Mouse (Mus musculus) spleen, adult 2 months (tissue): ENCODE data around the gene Mcur1. TPM values are rescaled to one million over a fixed set of nuclear protein-coding genes. Genes with fewer than 3 reads are reported as not detected.

Experiments used
- DNase-seq, 2 experiments: peaks; one replicate each; pipeline versions ENCODE4 v3.0.0 to v3.0.0-alpha.2; 2012 to 2021; ENCODE audit warnings: low spot score in 2 of 2, low read depth in 1 of 2
- H3K27ac ChIP-seq: fragments of 200-500 bp; 2 replicates; pipeline ENCODE4 v1.5.1; 2012; ENCODE audit warnings: low read length, inconsistent platforms; ENCODE audit not compliant: insufficient read depth
- H3K27me3 ChIP-seq: fragments of 200-500 bp; 2 replicates; pipeline ENCODE4 v1.6.1; 2012; ENCODE audit warnings: mild to moderate bottlenecking, moderate library complexity, low read length, inconsistent platforms; ENCODE audit not compliant: control insufficient read depth, insufficient read depth
- H3K36me3 ChIP-seq: fragments of 200-500 bp; 2 replicates; pipeline ENCODE4 v1.6.1; 2012; ENCODE audit warnings: mild to moderate bottlenecking, low read length, inconsistent platforms; ENCODE audit not compliant: control insufficient read depth, insufficient read depth
- H3K4me1 ChIP-seq: fragments of 200-500 bp; 2 replicates; pipeline ENCODE4 v1.6.1; 2011; ENCODE audit warnings: inconsistent platforms; ENCODE audit not compliant: control insufficient read depth, insufficient read depth, insufficient read length
- H3K4me3 ChIP-seq: fragments of 200-500 bp; 2 replicates; pipeline ENCODE4 v1.5.1; 2011; ENCODE audit warnings: mild to moderate bottlenecking, inconsistent platforms; ENCODE audit not compliant: insufficient read depth, insufficient read length; ENCODE audit errors: extremely low read depth
- CTCF ChIP-seq: fragments of 200-500 bp; IDR thresholded peaks from 2 replicates; pipeline ENCODE4 v1.5.1; 2011; ENCODE audit warnings: mild to moderate bottlenecking, inconsistent platforms; ENCODE audit not compliant: insufficient read depth, insufficient read length, insufficient replicate concordance; ENCODE audit errors: extremely low read depth
- POLR2A ChIP-seq: fragments of 200-500 bp; IDR thresholded peaks from 2 replicates; pipeline ENCODE4 v1.6.1; 2011; ENCODE audit warnings: low read depth, low read length, inconsistent platforms
- WGBS: fragments of 180-500 bp; shearing (Covaris S2); methylation state at CpG from one replicate; pipeline ENCODE4 v1.1.7; 2018; 5-methylcytosine and 5-hydroxymethylcytosine counted together
- polyA plus RNA-seq: library from polyadenylated mRNA; depleted of rRNA; stranded (reverse); fragments of >200 nt; gene quantifications from 2 replicates; pipeline ENCODE4 v1.2.3, GENCODE M21; 2012

Mcur1 gene
- polyA plus RNA-seq, 1 experiment = 10.0 TPM

- TF ChIP-seq CTCF (peak; percentile 77; the same call in 1 of the 2 replicates), POLR2A (no peak)
- Histone ChIP-seq H3K4me1 (peaks cover 3% of the 10 kb centered on the region; the same call in 1 of the 2 replicates), H3K4me3 (no peak overlapping the region), H3K36me3 (no peaks in the 10 kb centered on the region), H3K27ac (no peak overlapping the region), H3K27me3 (no peaks in the 10 kb centered on the region)
- DNase-seq = peak; percentile 50 to 67
- 13% methylated on average over 9 of the region's 9 CpGs for WGBS
Observed at GRCm38 (mm10) chr13:43565346-43565745, 5.4 kb upstream of the Mcur1 start.

GRCm38 (mm10) chr13:43564733-43565132, 4.7 kb upstream of the Mcur1 start:
- no peak overlapping the region for H3K27ac ChIP-seq
- no peak overlapping the region for H3K4me3 ChIP-seq
- peaks cover 3% of the 10 kb centered on the region; the same call in 1 of the 2 replicates for H3K4me1 ChIP-seq
- DNase-seq = no peak
- WGBS = 86% methylated on average over 5 of the region's 5 CpGs
- H3K27me3 ChIP-seq = no peaks in the 10 kb centered on the region
- H3K36me3 ChIP-seq = no peaks in the 10 kb centered on the region
- TF ChIP-seq CTCF (no peak), POLR2A (no peak)

DNA sequence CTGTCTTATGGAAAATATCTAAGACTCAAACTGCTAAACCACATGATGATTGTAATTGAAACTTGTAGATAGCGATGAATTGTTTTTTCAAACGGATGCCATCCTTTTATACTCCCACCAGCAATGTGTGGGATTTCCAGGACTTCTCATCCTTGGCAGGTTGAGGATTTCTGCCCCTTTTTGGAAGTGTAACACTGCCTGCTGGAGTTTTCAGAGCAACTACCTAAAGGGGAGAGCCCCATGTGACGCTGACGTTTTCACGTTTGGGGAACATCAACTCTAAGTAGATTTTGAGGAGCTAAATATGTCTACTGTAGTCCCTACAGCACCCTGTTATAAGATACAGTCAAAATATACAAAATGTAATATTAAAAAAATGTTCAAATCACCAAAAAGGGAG, 2.7 kb upstream of the Mcur1 start:
- no peak for DNase-seq
- no peaks in the 10 kb centered on the region for H3K27me3 ChIP-seq
- TF ChIP-seq CTCF (no peak), POLR2A (no peak)
- no peak overlapping the region for H3K4me3 ChIP-seq
- peaks cover 3% of the 10 kb centered on the region; the same call in 1 of the 2 replicates for H3K4me1 ChIP-seq
- WGBS = 91% methylated on average over 5 of the region's 5 CpGs
- H3K27ac ChIP-seq = no peak overlapping the region
- H3K36me3 ChIP-seq = no peaks in the 10 kb centered on the region

DNA sequence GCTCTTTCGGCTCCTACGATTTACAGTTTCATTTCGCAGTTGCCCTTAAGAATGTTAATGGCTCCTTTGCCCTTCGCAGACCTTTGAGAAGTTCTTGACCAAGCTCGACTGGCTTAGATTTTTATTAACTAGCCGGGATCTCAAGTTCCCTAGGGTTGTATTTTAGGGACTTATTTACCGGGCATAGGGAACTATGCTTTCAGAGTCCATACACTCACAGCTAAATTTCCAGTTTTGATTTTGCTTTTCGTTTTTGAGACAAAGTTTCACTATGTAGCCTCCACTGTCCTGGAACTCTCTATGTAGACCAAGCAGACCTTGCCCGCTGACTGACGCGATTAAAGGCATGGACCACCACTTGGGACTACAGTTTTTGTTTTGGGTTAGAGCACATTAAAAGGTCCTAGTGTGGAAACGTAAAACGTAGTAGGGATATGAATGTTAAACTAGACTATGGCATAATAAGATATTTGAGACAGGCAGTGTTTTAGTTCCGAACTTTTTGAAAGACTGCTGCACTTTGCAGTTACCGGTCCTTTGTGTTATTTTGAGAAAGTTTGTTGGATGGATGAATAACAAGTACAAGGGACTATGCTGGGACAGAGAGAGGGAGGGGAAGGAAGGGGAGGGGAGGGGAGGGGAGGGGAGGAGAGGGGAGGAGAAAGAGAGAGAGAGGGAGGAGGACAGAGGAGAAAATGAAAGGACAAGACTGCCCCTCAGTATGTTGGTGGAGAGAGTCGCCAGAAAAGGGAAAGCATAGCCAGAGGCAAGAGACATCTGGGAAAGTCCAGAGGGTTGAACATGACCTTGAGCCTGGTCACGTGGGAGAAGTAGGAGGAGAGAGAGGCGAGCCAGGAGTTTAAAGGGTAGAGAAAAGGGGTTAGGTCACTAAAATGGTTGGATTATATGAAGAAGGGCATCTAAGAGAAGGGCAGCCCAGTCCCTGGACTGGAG, 744 bp upstream of the Mcur1 start:
- no peaks in the 10 kb centered on the region for H3K27me3 ChIP-seq
- no peaks in the 10 kb centered on the region for H3K36me3 ChIP-seq
- 1% methylated on average over 18 of the region's 18 CpGs for WGBS
- DNase-seq = no peak
- peak overlapping the region; percentile 57 for H3K4me3 ChIP-seq
- H3K27ac ChIP-seq = peak overlapping the region; percentile 74
- H3K4me1 ChIP-seq = peaks cover 3% of the 10 kb centered on the region; the same call in 1 of the 2 replicates
- no peak for TF ChIP-seq POLR2A
- no peak for TF ChIP-seq CTCF

- TF ChIP-seq POLR2A = no peak
- no peak for TF ChIP-seq CTCF
- 38% methylated on average over 6 of the region's 6 CpGs for WGBS
- Histone ChIP-seq H3K36me3 (no peaks in the 10 kb centered on the region), H3K4me3 (no peak overlapping the region; the same call in 1 of the 2 replicates), H3K27me3 (no peaks in the 10 kb centered on the region), H3K27ac (no peak overlapping the region), H3K4me1 (peaks cover 13% of the 10 kb centered on the region; the same call in 1 of the 2 replicates)
- DNase-seq = no peak
Observed at GRCm38 (mm10) chr13:43558959-43559358, 1.0 kb downstream of the Mcur1 start.

GRCm38 (mm10) chr13:43558357-43558756, 1.6 kb downstream of the Mcur1 start:
- no peaks in the 10 kb centered on the region for H3K36me3 ChIP-seq
- DNase-seq = no peak
- no peaks in the 10 kb centered on the region for H3K27me3 ChIP-seq
- TF ChIP-seq CTCF = no peak
- no peak for TF ChIP-seq POLR2A
- H3K4me1 ChIP-seq = peaks cover 13% of the 10 kb centered on the region; the same call in 1 of the 2 replicates
- H3K4me3 ChIP-seq = no peak overlapping the region
- WGBS = 72% methylated on average over 6 of the region's 6 CpGs
- H3K27ac ChIP-seq = no peak overlapping the region

- DNase-seq = no peak
- H3K36me3 ChIP-seq = peaks cover 4% of the 10 kb centered on the region; the same call in 1 of the 2 replicates
- H3K4me3 ChIP-seq = no peak overlapping the region
- 86% methylated on average over 9 of the region's 9 CpGs for whole genome bisulfite sequencing
- H3K4me1 ChIP-seq = peaks cover 13% of the 10 kb centered on the region; the same call in 1 of the 2 replicates
- no peaks in the 10 kb centered on the region for H3K27me3 ChIP-seq
- H3K27ac ChIP-seq = no peak overlapping the region
- TF ChIP-seq CTCF (no peak), POLR2A (no peak)
Observed at GRCm38 (mm10) chr13:43556913-43557542, 3.0 kb downstream of the Mcur1 start.
